Mouse (Mus musculus): ENCODE results near the gene Adh5. TPM values are rescaled to one million over a fixed set of nuclear protein-coding genes. Genes with fewer than 3 reads are reported as not detected.

Adh5 gene
- total and polyA plus RNA-seq, 3 experiments: 128 to 351 (median 187) TPM

- peaks cover 7 to 9% of the 10 kb centered on the region in 2 experiments; a peak in 3 of 4 replicates for H3K4me1 ChIP-seq (ENCODE audit: control insufficient read depth in 1 of 2, insufficient read depth in 2 of 2, low read length in 2 of 2)
- no peaks in the 10 kb centered on the region for H3K79me2 ChIP-seq (ENCODE audit: control insufficient read depth, insufficient read depth, low read length, poor library complexity)
- H3K27ac ChIP-seq (ENCODE audit: control insufficient read depth, low read depth, low read length): no peak overlapping the region
- peaks cover 0 to 11% of the 10 kb centered on the region in 2 experiments; a peak in 2 of 4 replicates for H3K36me3 ChIP-seq (ENCODE audit: control insufficient read depth in 1 of 2, insufficient read depth in 2 of 2, low read length in 2 of 2)
- H3K9ac ChIP-seq (ENCODE audit: control insufficient read depth, low read depth, low read length, poor library complexity, severe bottlenecking): no peak overlapping the region
- no peak for DNase-seq (ENCODE audit: low read depth, low spot score)
- H3K4me3 ChIP-seq (ENCODE audit: control insufficient read depth in 1 of 2, insufficient read depth in 1 of 2, low read depth in 2 of 2, low read length in 2 of 2): no peak overlapping the region
- no peaks in the 10 kb centered on the region for H3K9me3 ChIP-seq (replicated peaks; ENCODE audit: insufficient read depth, low read length)
- H3K27me3 ChIP-seq (ENCODE audit: control insufficient read depth in 1 of 2, insufficient read depth in 2 of 2, low read length in 2 of 2): no peaks in the 10 kb centered on the region
- no peak for TF ChIP-seq TAL1 (IDR thresholded peaks at IDR 0.05; ENCODE audit: low read length)
Measured at GRCm38 (mm10) chr3:138498731-138499130, 55.8 kb downstream of the Adh5 start.

GRCm38 (mm10) chr3:138499854-138500740, 57.2 kb downstream of the Adh5 start:
- H3K4me1 ChIP-seq (ENCODE audit: control insufficient read depth in 1 of 2, insufficient read depth in 2 of 2, low read length in 2 of 2): peaks cover 5 to 7% of the 10 kb centered on the region in 2 experiments; a peak in 3 of 4 replicates
- H3K27ac ChIP-seq (ENCODE audit: control insufficient read depth, low read depth, low read length): no peak overlapping the region
- no peak for TF ChIP-seq SIN3A (IDR thresholded peaks at IDR 0.05; ENCODE audit: low read length)
- no peak for TF ChIP-seq ZC3H11A (IDR thresholded peaks at IDR 0.05; ENCODE audit: low read depth, low read length)
- no peaks in the 10 kb centered on the region for H3K27me3 ChIP-seq (ENCODE audit: control insufficient read depth in 1 of 2, insufficient read depth in 2 of 2, low read length in 2 of 2)
- no peaks in the 10 kb centered on the region for H3K9me3 ChIP-seq (replicated peaks; ENCODE audit: insufficient read depth, low read length)
- peaks cover 0 to 8% of the 10 kb centered on the region in 2 experiments; a peak in 2 of 4 replicates for H3K36me3 ChIP-seq (ENCODE audit: control insufficient read depth in 1 of 2, insufficient read depth in 2 of 2, low read length in 2 of 2)
- no peaks in the 10 kb centered on the region for H3K79me2 ChIP-seq (ENCODE audit: control insufficient read depth, insufficient read depth, low read length, poor library complexity)
- H3K9ac ChIP-seq (ENCODE audit: control insufficient read depth, low read depth, low read length, poor library complexity, severe bottlenecking): no peak overlapping the region
- DNase-seq (ENCODE audit: low read depth, low spot score): no peak
- no peak overlapping the region for H3K4me3 ChIP-seq (ENCODE audit: control insufficient read depth in 1 of 2, insufficient read depth in 1 of 2, low read depth in 2 of 2, low read length in 2 of 2)

- no peaks in the 10 kb centered on the region for H3K36me3 ChIP-seq (ENCODE audit: control insufficient read depth in 1 of 2, insufficient read depth in 2 of 2, low read length in 2 of 2)
- H3K9me3 ChIP-seq (replicated peaks; ENCODE audit: insufficient read depth, low read length): no peaks in the 10 kb centered on the region
- no peaks in the 10 kb centered on the region for H3K4me1 ChIP-seq (ENCODE audit: control insufficient read depth in 1 of 2, insufficient read depth in 2 of 2, low read length in 2 of 2)
- no peak overlapping the region for H3K27ac ChIP-seq (ENCODE audit: control insufficient read depth, low read depth, low read length)
- no peak for DNase-seq (ENCODE audit: low read depth, low spot score)
- TF ChIP-seq CHD2 (IDR thresholded peaks at IDR 0.05; ENCODE audit: low read length) (no peak), EP300 (IDR thresholded peaks at IDR 0.05; ENCODE audit: low read depth in 1 of 2, low read length in 2 of 2) (no peak)
- H3K9ac ChIP-seq (ENCODE audit: control insufficient read depth, low read depth, low read length, poor library complexity, severe bottlenecking): no peak overlapping the region
- no peak overlapping the region for H3K4me3 ChIP-seq (ENCODE audit: control insufficient read depth in 1 of 2, insufficient read depth in 1 of 2, low read depth in 2 of 2, low read length in 2 of 2)
- no peaks in the 10 kb centered on the region for H3K79me2 ChIP-seq (ENCODE audit: control insufficient read depth, insufficient read depth, low read length, poor library complexity)
- H3K27me3 ChIP-seq (ENCODE audit: control insufficient read depth in 1 of 2, insufficient read depth in 2 of 2, low read length in 2 of 2): no peaks in the 10 kb centered on the region
Measured at GRCm38 (mm10) chr3:138503754-138504153, 60.9 kb downstream of the Adh5 start.

Other genes with a start within 250 kb of the Adh5 start
- gene 4930579F01Rik, start 249.3 kb upstream of the Adh5 start, total RNA-seq (2012; rRNA removed): not detected in 2 replicates
- not detected for gene 4930579F01Rik, start 249.3 kb upstream of the Adh5 start, polyA plus RNA-seq (2012; ENCODE audit: insufficient read depth in 1 of 2, insufficient read length in 2 of 2, low read depth in 1 of 2, low replicate concordance in 2 of 2, missing spikeins in 1 of 2)
- not detected in 2 replicates for gene Adh7, start 225.3 kb upstream of the Adh5 start, total RNA-seq (2012; rRNA removed)
- gene Adh7, start 225.3 kb upstream of the Adh5 start, polyA plus RNA-seq (2012; ENCODE audit: insufficient read depth in 1 of 2, insufficient read length in 2 of 2, low read depth in 1 of 2, low replicate concordance in 2 of 2, missing spikeins in 1 of 2): not detected
- gene Adh1, start 182.1 kb upstream of the Adh5 start, total RNA-seq (2012; rRNA removed): 0.15 and 0.23 TPM in 2 replicates
- not detected for gene Adh1, start 182.1 kb upstream of the Adh5 start, polyA plus RNA-seq (2012; ENCODE audit: insufficient read depth in 1 of 2, insufficient read length in 2 of 2, low read depth in 1 of 2, low replicate concordance in 2 of 2, missing spikeins in 1 of 2)
- gene Adh6a, start 129.8 kb upstream of the Adh5 start, total RNA-seq (2012; rRNA removed): 0.10 TPM in 1 of 2 replicates, not detected in the other
- 1 to 10 TPM in 1 of 2 experiments, not detected in 1; 1.5 TPM for gene Adh6a, start 129.8 kb upstream of the Adh5 start, polyA plus RNA-seq (2012; ENCODE audit: insufficient read depth in 1 of 2, insufficient read length in 2 of 2, low read depth in 1 of 2, low replicate concordance in 2 of 2, missing spikeins in 1 of 2)
- not detected in 2 replicates for gene Adh6b, start 101.3 kb upstream of the Adh5 start, total RNA-seq (2012; rRNA removed)
- gene Adh6b, start 101.3 kb upstream of the Adh5 start, polyA plus RNA-seq (2012; ENCODE audit: insufficient read depth in 1 of 2, insufficient read length in 2 of 2, low read depth in 1 of 2, low replicate concordance in 2 of 2, missing spikeins in 1 of 2): not detected
- gene Adh4, start 27.6 kb upstream of the Adh5 start, total RNA-seq (2012; rRNA removed): not detected in 2 replicates
- not detected for gene Adh4, start 27.6 kb upstream of the Adh5 start, polyA plus RNA-seq (2012; ENCODE audit: insufficient read depth in 1 of 2, insufficient read length in 2 of 2, low read depth in 1 of 2, low replicate concordance in 2 of 2, missing spikeins in 1 of 2)
- 71.0 and 73.1 TPM in 2 replicates for gene Metap1, start 46.4 kb downstream of the Adh5 start, total RNA-seq (2012; rRNA removed)
- gene Metap1, start 46.4 kb downstream of the Adh5 start, polyA plus RNA-seq (2012; ENCODE audit: insufficient read depth in 1 of 2, insufficient read length in 2 of 2, low read depth in 1 of 2, low replicate concordance in 2 of 2, missing spikeins in 1 of 2): 10 to 100 TPM; 57.4 to 96.3 TPM
- gene Eif4e, start 83.1 kb downstream of the Adh5 start, total RNA-seq (2012; rRNA removed): 363 and 364 TPM in 2 replicates
- gene Eif4e, start 83.1 kb downstream of the Adh5 start, polyA plus RNA-seq (2012; ENCODE audit: insufficient read depth in 1 of 2, insufficient read length in 2 of 2, low read depth in 1 of 2, low replicate concordance in 2 of 2, missing spikeins in 1 of 2): 100 to 1,000 TPM in 1 of 2 experiments, 10 to 100 TPM in 1; 83.5 to 490 TPM